Comparison of ENCODE assay signal across 10 mouse cellular contexts in genomic region chr11:89297521-89297920, GRCm38 (mm10). TPM values are rescaled to one million over a fixed set of nuclear protein-coding genes. Genes with fewer than 3 reads are reported as not detected.
A peak's percentile ranks its signal among the peaks of the same experiment; 100 is the strongest.
DNase-seq lines count a peak whose midpoint lies in the region; ATAC-seq and TF ChIP-seq lines count a peak whose summit lies in the region.
"Had no signal": no experiment of that assay in that cellular context is flagged by ENCODE, and none has a peak within 500 bp of the region (broad histone marks: within the 10 kb centered on the region; RNA-seq: fewer than 3 reads in every experiment).

No protein-coding gene starts in this region.

- no peak for DNase-seq in heart, postnatal 36 days
- no peak for DNase-seq in Patski (ENCODE audit: low read depth, low spot score)
- peak; percentile 8 for DNase-seq in hindbrain, embryonic 10.5 days (ENCODE audit: low spot score)
- DNase-seq in midbrain, embryonic 14.5 days, result no peak
- DNase-seq in cerebellum, adult 11-12 months, result no peak
- no peak for DNase-seq in layer of hippocampus, adult 9-10 months (ENCODE audit: low spot score)
- DNase-seq: lung, adult 18-20 months; right cerebral cortex, postnatal 14 days had no signal

- no peak for TF ChIP-seq CTCF in Patski (IDR thresholded peaks at IDR 0.05)

- H3K4me1 ChIP-seq in heart, embryonic 16.5 days (ENCODE audit: control insufficient read depth, insufficient read depth, low read length), result peaks cover 18% of the 10 kb centered on the region
- H3K4me1 ChIP-seq in hindbrain, embryonic 10.5 days (replicated peaks), result peaks cover 46% of the 10 kb centered on the region
- peaks cover 16% of the 10 kb centered on the region for H3K4me1 ChIP-seq in midbrain, embryonic 14.5 days (ENCODE audit: control insufficient read depth, insufficient read depth, low read length)

- WGBS in heart, embryonic 16.5 days, result 35% methylated on average over 5 of the region's 5 CpGs
- 29% methylated on average over 5 of the region's 5 CpGs for WGBS in hindbrain, embryonic 10.5 days
- 25% methylated on average over 5 of the region's 5 CpGs for WGBS in midbrain, embryonic 14.5 days

- H3K36me3 ChIP-seq in heart, embryonic 16.5 days (ENCODE audit: control insufficient read depth, insufficient read depth), result no peaks in the 10 kb centered on the region
- H3K36me3 ChIP-seq in hindbrain, embryonic 10.5 days, result no peaks in the 10 kb centered on the region
- no peaks in the 10 kb centered on the region for H3K36me3 ChIP-seq in midbrain, embryonic 14.5 days (ENCODE audit: control insufficient read depth, insufficient read depth, low read length)

- no peak overlapping the region for H3K27ac ChIP-seq in heart, embryonic 16.5 days (ENCODE audit: low read length)
- H3K27ac ChIP-seq in hindbrain, embryonic 10.5 days, result peak overlapping the region; percentile 79
- H3K27ac ChIP-seq in midbrain, embryonic 14.5 days (replicated peaks; ENCODE audit: low read depth, low read length), result peak overlapping the region; percentile 62; the same call in 1 of the 2 replicates

- H3K27me3 ChIP-seq in heart, embryonic 16.5 days (ENCODE audit: control insufficient read depth, insufficient read depth, low read length), result peaks cover 21% of the 10 kb centered on the region
- no peaks in the 10 kb centered on the region for H3K27me3 ChIP-seq in Patski
- peaks cover 49% of the 10 kb centered on the region for H3K27me3 ChIP-seq in hindbrain, embryonic 10.5 days (ENCODE audit: insufficient read depth, poor library complexity, severe bottlenecking)
- H3K27me3 ChIP-seq in midbrain, embryonic 14.5 days (ENCODE audit: control insufficient read depth, insufficient read depth, low read length), result peaks cover 4% of the 10 kb centered on the region; the same call in 1 of the 2 replicates

- H3K4me3 ChIP-seq in heart, embryonic 16.5 days (ENCODE audit: low read length), result peak overlapping the region; percentile 59; the same call in 1 of the 2 replicates
- peak overlapping the region; percentile 73 for H3K4me3 ChIP-seq in hindbrain, embryonic 10.5 days
- 0 out of 2 replicates have a peak overlapping the region, but pooled peaks have one; percentile 65 for H3K4me3 ChIP-seq in midbrain, embryonic 14.5 days (replicated peaks; ENCODE audit: low read depth, low read length)

- no peak for ATAC-seq in heart, embryonic 16.5 days (replicated peaks; ENCODE audit: extremely low read depth, insufficient read depth, low FRiP score)
- peak; percentile 18 for ATAC-seq in Patski
- ATAC-seq in midbrain, embryonic 14.5 days (ENCODE audit: low FRiP score, low TSS enrichment), result no peak
- no peak for ATAC-seq in megakaryocyte progenitor cell, adult 5-6 weeks (replicated peaks; ENCODE audit: poor library complexity)

- intact Hi-C loops in heart, postnatal 36 days (cut with DNase I), result no loop called here

- H3K4me2 ChIP-seq in heart, embryonic 16.5 days (ENCODE audit: low read depth, low read length), result peak overlapping the region; percentile 92
- peak overlapping the region; percentile 95 for H3K4me2 ChIP-seq in midbrain, embryonic 14.5 days (ENCODE audit: low read length)

- H3K9me3 ChIP-seq in heart, embryonic 16.5 days (replicated peaks; ENCODE audit: control insufficient read depth, low read length), result no peaks in the 10 kb centered on the region
- no peaks in the 10 kb centered on the region for H3K9me3 ChIP-seq in hindbrain, embryonic 10.5 days
- no peaks in the 10 kb centered on the region for H3K9me3 ChIP-seq in midbrain, embryonic 14.5 days (ENCODE audit: control insufficient read depth, low read length)

- CTCF ChIA-PET in Patski (lab: Charles Lee), result interaction anchor here (0.9 to 2.3 kb wide), 3 partner anchors 28 to 132 kb away, joined by 3 to 6 read pairs (median 3); no protein-coding TSS in a partner anchor

- POLR2A ChIA-PET in Patski (lab: Charles Lee), result no interaction called here

- in situ Hi-C loops in Patski (cut with MboI; ENCODE audit: low pct_unique_long_range_greater_than_20kb), result no loop called here

- peak overlapping the region; percentile 65 for H3K9ac ChIP-seq in heart, embryonic 16.5 days (ENCODE audit: low read length)
- no peak overlapping the region for H3K9ac ChIP-seq in midbrain, embryonic 14.5 days (replicated peaks; ENCODE audit: low read length)

RNA-seq across cellular contexts. Expression of gene Nog, which starts 4.6 kb away (rescaled TPM):
- polyA plus RNA-seq in heart, embryonic 16.5 days (2015; fragmentation: Nextera tagmentation; extraction: Ambion mirVana), result 0.32 and 0.39 TPM in 2 replicates
- under 1 TPM; 0.22 to 0.60 TPM for total RNA-seq in heart, postnatal 36 days (2021)
- polyA plus RNA-seq in Patski (2021), result 6.5 TPM
- polyA plus RNA-seq in hindbrain, embryonic 10.5 days (2016; fragmentation: Nextera tagmentation; extraction: Ambion mirVana), result 2.2 and 4.3 TPM in 2 replicates
- polyA plus RNA-seq in midbrain, embryonic 14.5 days (2014; fragmentation: Nextera tagmentation; extraction: Ambion mirVana), result 4.3 and 5.2 TPM in 2 replicates
- total RNA-seq in megakaryocyte progenitor cell, adult 5-6 weeks (2015), result not detected in 2 replicates
- not detected in 2 replicates for total RNA-seq in megakaryocyte progenitor cell, adult 5-6 weeks (2017)
